Mouse (Mus musculus): ENCODE results near the gene Dnah8. TPM values are rescaled to one million over a fixed set of nuclear protein-coding genes. Genes with fewer than 3 reads are reported as not detected.
"Not testable (repeated sequence)": the region's sequence is repeated elsewhere in the genome, so short reads cannot be mapped to it uniquely, and the experiment has no call there.

The Dnah8 gene
- total RNA-seq (2021): 1 to 10 TPM in 1 of 2 experiments, under 1 TPM in 1; 0.46 to 1.6 TPM
- long read RNA-seq, experiment 1, partial matches to known transcripts: 0 of 1 reads
- long read RNA-seq, experiment 1, other reads (novel, unspliced or antisense): 1 of 1 reads
- long read RNA-seq, experiment 2, partial matches to known transcripts: 0 of 1 reads
- long read RNA-seq, experiment 2, other reads (novel, unspliced or antisense): 1 of 1 reads

- not testable (repeated sequence) for DNase-seq (ENCODE audit: low spot score in 2 of 2)
Measured at GRCm38 (mm10) chr17:30624132-30624531, at the start of gene Dnah8. TSS of gene Dnah8 (plus strand) at chr17:30624354.

- no peak for DNase-seq (ENCODE audit: low spot score in 2 of 2)
Measured at GRCm38 (mm10) chr17:30574783-30575075, 49.4 kb upstream of the Dnah8 start.

DNA sequence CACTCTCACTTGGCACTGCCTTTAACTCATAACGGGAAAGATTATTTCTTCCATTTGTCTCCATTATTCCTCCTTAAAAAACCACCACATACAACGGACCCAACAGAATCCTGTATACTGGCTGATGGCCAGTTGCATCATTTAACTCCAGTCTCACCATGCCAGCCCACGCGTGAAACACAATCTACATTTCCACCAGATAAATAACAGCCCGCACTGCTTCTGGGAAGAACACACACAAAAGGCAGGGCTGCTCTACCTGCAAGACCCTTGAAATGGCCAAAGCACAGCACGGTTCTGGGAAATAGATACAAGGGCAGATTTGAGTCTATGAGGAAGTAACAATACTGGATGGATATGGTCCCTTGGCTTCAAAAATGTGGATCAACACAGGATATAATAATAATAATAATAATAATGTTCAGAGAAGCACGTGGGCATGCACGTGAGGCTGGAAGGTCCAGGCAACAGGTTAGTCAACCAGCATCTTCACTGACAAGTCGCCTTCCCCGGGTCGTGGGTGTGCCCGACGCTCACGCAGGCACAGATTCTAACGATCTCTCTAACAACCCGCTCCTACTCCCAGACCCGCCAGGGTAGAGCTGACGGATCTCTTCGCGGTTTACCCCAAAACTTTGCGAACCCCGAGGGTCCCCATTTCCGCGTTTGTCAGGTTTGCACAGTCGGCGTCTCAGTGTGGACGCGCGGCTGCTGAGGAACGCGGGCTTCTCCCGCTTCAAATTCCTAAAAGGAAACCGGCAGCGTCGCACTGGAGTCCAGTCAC is 48.8 kb upstream of the Dnah8 start:
- DNase-seq (ENCODE audit: low spot score in 2 of 2): peak; percentile 48 to 74

DNA sequence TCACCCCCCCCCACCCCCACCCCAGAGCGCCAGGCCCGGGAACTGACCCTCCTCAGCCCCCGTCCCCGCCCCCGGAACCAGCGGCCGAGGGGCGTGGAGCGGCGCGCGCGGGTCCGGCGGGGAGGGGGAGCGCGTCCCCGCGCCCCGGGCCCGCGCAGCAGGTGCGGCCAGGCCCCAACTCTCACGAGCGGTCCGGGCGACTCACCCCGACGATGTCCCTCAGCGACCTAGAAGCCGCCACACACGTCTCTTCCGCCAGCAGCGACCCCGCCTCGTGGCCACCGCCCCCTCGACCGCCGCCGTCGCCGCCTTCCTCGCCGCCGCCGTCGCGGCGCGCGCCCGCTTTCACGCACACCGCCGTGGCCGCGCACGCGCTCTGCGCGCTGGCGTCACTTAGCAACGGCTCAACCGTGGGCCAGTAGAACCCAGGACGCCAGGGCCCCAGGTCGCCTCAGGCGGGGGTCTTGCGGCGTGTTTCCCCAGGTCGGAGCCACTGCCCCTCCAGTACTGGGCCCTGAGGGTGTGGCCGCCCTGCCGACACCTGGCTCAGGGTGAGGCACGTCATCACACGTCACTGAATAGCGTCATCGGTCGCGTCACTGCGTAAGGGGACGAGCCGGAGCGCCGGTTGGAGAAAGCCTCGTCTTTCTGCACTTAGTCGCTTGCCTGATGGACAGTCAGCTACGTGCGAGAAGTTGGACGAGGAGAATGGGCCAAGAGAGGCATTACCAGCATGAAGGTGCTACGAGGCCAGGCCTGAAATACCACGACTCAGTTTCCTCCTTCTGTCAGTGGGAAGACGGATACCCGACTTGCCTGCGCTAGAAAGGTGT is 48.0 kb upstream of the Dnah8 start, which contains the start of gene Btbd9:
Btbd9 (minus strand) TSS at position 548 of the 833 bp plus-strand sequence.
- DNase-seq (ENCODE audit: low spot score in 2 of 2): peak; percentile 97

GRCm38 (mm10) chr17:30576946-30577345 is 47.2 kb upstream of the Dnah8 start:
- no peak for DNase-seq (ENCODE audit: low spot score in 2 of 2)

DNA sequence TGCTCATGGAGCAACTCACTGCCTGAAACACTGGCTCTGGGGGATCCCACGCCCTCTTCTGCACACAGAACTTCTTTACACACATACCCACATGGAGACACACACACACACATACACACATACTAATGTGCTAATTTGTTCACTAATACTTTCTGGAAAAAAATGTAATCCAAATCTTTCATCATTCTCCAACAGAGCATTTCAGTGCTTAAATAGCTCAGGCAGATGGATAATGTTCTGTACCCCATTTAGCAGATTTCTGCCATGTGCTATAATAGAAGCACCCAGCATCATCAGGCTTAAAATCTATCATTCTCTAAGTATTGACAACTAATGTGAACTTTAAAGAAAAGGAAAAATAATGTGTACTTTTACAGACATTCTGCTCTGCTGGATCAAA is 43.4 kb upstream of the Dnah8 start:
- no peak for DNase-seq (ENCODE audit: low spot score in 2 of 2)

DNA sequence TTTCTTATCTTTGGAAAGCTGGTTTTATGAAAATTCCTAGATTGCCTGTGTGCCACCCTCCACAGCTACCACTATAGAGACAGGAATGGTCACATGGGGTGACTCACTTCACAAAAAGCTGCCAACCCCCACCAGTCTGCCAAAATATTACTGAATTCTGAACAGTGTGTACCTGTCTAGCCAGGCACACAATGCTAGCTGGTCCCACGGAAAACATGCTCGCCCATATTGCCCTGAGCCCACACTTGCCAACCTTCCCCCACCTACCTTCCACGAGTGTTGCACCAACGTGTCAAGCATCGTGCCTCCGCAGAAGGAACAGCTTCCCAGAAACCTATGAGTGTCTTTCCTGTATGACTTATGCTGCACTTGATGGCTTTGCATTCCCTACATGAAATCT is 43.0 kb upstream of the Dnah8 start:
- DNase-seq (ENCODE audit: low spot score in 2 of 2): peak; percentile 66 to 71

- no peak for DNase-seq (ENCODE audit: low spot score in 2 of 2)
Measured at GRCm38 (mm10) chr17:30582313-30582712, 41.8 kb upstream of the Dnah8 start.

- no peak for DNase-seq (ENCODE audit: low spot score in 2 of 2)
Measured at GRCm38 (mm10) chr17:30583258-30584001, 40.7 kb upstream of the Dnah8 start.

- peak; percentile 59 to 68 for DNase-seq (ENCODE audit: low spot score in 2 of 2)
Measured at GRCm38 (mm10) chr17:30590417-30591198, 33.5 kb upstream of the Dnah8 start.

DNA sequence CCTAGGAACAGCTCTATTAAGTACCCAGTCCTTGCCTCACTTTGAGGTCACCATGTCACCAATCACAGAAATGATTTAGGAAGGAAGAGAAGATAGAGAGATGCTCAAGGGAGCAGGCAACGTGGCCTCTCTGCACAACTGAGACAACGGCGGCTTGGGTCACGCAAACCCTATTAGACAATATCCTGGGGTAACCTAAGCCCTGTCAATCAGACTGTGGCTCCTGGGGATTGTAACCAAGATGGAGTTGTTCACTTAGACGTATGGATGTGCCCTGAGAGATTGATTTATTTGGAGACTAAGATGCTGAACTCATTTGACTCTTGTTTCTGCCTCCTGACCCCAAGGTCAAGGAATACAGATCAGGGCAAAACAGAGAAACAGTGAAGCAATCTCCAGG is 29.7 kb upstream of the Dnah8 start:
- DNase-seq (ENCODE audit: low spot score in 2 of 2): no peak

DNA sequence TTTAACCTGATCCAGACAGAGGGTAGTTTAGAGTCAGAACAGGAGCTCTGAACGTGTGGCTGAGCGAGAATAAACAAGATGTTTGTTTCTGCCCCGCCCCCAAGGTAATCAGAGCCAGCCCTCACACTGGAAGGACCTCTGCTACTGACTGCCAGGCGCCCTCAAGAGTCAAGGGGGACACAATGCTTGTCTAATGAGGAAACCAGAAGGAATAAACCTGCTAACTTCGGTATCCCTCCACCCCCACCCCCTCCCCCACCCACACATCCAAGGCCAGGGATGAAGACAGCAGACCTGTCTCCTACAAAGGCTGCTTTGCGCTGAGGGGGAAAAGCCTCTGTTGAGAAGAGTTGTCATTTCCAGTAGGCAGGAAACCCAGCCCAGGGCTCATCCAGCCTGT is 29.3 kb upstream of the Dnah8 start:
- DNase-seq (ENCODE audit: low spot score in 2 of 2): no peak

DNA sequence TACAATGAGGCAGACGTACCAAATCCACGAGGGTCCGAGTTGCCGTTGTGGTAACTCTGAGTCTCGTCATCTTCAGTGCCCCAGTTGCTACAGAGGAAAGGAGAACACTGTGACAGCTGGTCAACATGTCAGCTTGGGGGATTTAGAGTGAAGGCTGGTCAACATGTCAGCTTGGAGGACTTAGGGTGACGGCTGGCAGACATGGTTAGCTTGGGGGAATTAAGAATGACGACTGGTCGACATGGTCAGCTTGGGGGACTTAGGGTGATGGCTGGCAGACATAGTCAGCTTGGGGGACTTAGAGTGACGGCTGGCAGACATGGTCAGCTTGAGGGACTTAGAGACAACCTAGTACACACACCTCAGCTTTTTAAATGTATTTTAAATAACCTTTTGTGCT is 26.4 kb upstream of the Dnah8 start:
- no peak for DNase-seq (ENCODE audit: low spot score in 2 of 2)

- DNase-seq (ENCODE audit: low spot score in 2 of 2): no peak
Measured at GRCm38 (mm10) chr17:30598300-30598699, 25.9 kb upstream of the Dnah8 start.

DNA sequence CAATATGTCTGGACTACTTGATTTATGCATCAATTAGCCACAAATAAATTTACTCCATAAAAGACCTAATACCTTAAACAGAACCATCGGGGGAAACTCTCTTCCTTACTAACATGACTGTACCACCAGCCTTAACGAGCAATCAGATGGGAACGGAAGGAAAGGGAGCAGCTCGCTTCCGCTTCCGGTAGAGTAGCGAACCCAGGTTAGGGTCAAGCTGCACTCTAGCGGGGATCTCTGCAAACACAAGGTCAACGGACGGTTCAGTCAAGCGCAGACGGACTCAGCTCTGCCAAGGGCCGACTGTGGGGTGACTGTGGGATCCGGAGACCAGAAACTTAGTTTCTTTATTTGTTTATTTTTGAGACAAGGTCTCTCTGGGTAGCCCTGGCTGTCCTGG is 22.0 kb upstream of the Dnah8 start:
- DNase-seq (ENCODE audit: low spot score in 2 of 2): no peak

DNA sequence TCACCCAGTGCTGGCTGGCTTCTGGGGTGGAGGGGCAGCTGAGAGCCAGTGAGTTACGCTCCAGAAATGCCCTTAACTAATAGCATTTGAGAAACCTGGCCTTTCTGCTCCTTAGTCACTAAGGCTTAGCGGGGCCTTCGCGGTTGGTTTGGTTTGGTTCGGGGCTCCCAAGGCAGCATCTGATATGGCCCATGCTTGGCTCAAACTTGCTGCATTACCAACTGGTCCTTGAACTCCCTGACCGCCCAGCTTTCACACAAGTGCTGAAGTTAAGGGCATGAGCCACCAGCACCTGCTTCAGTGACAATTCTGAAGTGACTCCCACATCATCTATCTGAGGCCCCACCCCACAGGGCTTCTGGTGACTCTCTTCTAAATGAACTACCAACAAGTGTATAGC is 19.9 kb upstream of the Dnah8 start:
- DNase-seq (ENCODE audit: low spot score in 2 of 2): no peak

DNA sequence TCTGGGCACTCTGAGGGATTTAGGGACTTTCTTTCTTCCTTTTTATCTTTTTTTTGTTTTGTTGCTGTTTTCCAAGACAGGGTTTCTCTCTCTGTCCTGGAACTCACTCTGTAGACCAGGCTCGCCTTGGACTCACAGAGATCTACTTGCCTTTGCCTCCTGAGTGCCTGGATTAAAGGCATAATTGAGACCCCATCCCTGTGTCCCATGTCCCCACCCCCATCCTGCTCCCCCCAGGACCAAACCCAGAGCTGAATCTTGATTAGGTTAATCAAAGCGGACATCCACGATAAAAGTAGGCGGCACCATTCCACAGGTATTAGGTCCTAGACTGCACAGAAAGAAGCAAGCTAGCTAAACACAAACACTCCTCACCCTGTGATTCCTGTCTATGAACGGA is 19.2 kb upstream of the Dnah8 start:
- DNase-seq (ENCODE audit: low spot score in 2 of 2): no peak

DNA sequence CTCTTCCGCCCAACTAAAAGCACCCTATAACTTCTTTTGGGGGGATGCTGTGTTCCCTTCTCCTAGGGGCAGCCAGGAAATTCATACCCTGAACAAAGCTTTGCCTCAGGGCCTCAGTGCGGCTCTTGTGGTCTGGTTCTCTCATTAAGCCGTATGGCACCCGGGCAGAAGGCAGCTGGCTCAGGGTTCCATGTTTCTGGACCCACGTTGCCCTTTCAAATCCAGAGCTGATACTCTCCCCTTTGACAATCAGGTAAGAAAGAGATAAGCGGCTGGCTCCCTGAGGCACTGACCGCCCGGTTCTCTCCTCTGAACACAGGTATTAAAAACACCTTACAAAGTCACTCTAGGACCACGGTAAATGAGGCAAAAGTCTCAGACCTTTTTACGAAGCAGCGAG is 17.9 kb upstream of the Dnah8 start:
- no peak for DNase-seq (ENCODE audit: low spot score in 2 of 2)

- no peak for DNase-seq (ENCODE audit: low spot score in 2 of 2)
Measured at GRCm38 (mm10) chr17:30606634-30607081, 17.5 kb upstream of the Dnah8 start.

- DNase-seq (ENCODE audit: low spot score in 2 of 2): no peak
Measured at GRCm38 (mm10) chr17:30607330-30607729, 16.8 kb upstream of the Dnah8 start.
